ENCODE assay signal across 21 mouse cellular contexts in the genomic region with DNA sequence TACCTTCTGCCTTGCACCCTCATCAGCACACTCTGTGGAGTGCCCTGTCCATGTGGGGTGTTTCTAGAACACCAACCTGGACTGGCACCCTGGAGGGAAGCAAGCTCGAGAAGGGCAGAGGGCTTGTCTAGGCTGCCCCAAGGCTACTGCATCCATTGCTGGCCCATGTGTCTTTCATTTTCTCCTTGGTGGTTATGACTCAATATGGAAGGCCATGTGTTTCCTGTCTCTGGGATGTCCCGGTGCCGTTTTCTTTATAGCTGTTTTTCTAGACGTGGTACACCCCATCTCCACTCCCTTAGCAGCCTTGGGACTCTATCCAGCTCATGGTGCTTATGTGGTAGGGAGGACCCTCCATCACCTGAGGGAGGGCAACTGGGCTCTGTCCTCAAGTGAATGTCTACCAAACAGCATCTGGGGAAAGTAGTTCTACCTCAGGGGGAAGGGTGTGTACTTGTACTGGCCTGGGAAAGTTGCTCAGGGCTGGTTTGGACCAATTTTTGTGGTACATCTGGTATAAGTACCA.
DNase-seq lines count a peak whose midpoint lies in the region; ATAC-seq and TF ChIP-seq lines count a peak whose summit lies in the region.
"Had no signal": no experiment of that assay in that cellular context is flagged by ENCODE, and none has a peak within 500 bp of the region (broad histone marks: within the 10 kb centered on the region; RNA-seq: fewer than 3 reads in every experiment).

No protein-coding gene starts in this region.

- ATAC-seq in stomach, embryonic 16.5 days (ENCODE audit: insufficient read depth, low FRiP score): peak; percentile 47; the same call in 1 of the 2 replicates
- ATAC-seq in stomach, postnatal 0 days (ENCODE audit: low FRiP score, low TSS enrichment): no peak
- no peak for ATAC-seq in embryonic facial prominence, embryonic 15.5 days (ENCODE audit: insufficient number of reproducible peaks, low FRiP score, low TSS enrichment, low read depth)
- ATAC-seq in limb, embryonic 12.5 days (ENCODE audit: insufficient number of reproducible peaks, insufficient read depth, low FRiP score, low TSS enrichment, low read depth): peak; percentile 66
- ATAC-seq in intestine, embryonic 15.5 days: no peak
- ATAC-seq: forebrain, embryonic 15.5 days had no signal

- H3K9ac ChIP-seq in stomach, embryonic 16.5 days (ENCODE audit: low read length): no peak overlapping the region
- H3K9ac ChIP-seq in stomach, postnatal 0 days (ENCODE audit: low read length): no peak overlapping the region
- no peak overlapping the region for H3K9ac ChIP-seq in embryonic facial prominence, embryonic 15.5 days
- H3K9ac ChIP-seq in limb, embryonic 12.5 days (replicated peaks): no peak overlapping the region
- H3K9ac ChIP-seq in intestine, embryonic 15.5 days: no peak overlapping the region
- H3K9ac ChIP-seq: forebrain, embryonic 15.5 days; hindbrain, embryonic 12.5 days; liver, embryonic 14.5 days; lung, embryonic 14.5 days had no signal

- no peaks in the 10 kb centered on the region for H3K27me3 ChIP-seq in stomach, embryonic 16.5 days (ENCODE audit: control insufficient read depth, insufficient read depth, low read length)
- no peaks in the 10 kb centered on the region for H3K27me3 ChIP-seq in stomach, postnatal 0 days (ENCODE audit: control insufficient read depth, insufficient read depth, low read length)
- no peaks in the 10 kb centered on the region for H3K27me3 ChIP-seq in embryonic facial prominence, embryonic 15.5 days
- no peaks in the 10 kb centered on the region for H3K27me3 ChIP-seq in limb, embryonic 12.5 days
- no peaks in the 10 kb centered on the region for H3K27me3 ChIP-seq in intestine, embryonic 15.5 days (replicated peaks)
- H3K27me3 ChIP-seq: forebrain, embryonic 15.5 days; hindbrain, embryonic 12.5 days had no signal

- TF ChIP-seq CTCF in stomach, postnatal 0 days (IDR thresholded peaks at IDR 0.05; ENCODE audit: low read depth): no peak

- H3K36me3 ChIP-seq in stomach, embryonic 16.5 days (ENCODE audit: control insufficient read depth, insufficient read depth, low read length): peaks cover 11% of the 10 kb centered on the region
- peaks cover 4% of the 10 kb centered on the region; the same call in 1 of the 2 replicates for H3K36me3 ChIP-seq in stomach, postnatal 0 days (ENCODE audit: control insufficient read depth, insufficient read depth, low read length)
- peaks cover 13% of the 10 kb centered on the region for H3K36me3 ChIP-seq in embryonic facial prominence, embryonic 15.5 days
- H3K36me3 ChIP-seq in limb, embryonic 12.5 days: peaks cover 24% of the 10 kb centered on the region
- peaks cover 5% of the 10 kb centered on the region for H3K36me3 ChIP-seq in intestine, embryonic 15.5 days
- H3K36me3 ChIP-seq: forebrain, embryonic 15.5 days had no signal

- DNase-seq in stomach, postnatal 0 days (ENCODE audit: low spot score): no peak
- DNase-seq in heart, adult 11 months: no peak
- no peak for DNase-seq in layer of hippocampus, postnatal 36 days
- DNase-seq in urinary bladder, postnatal 36 days (ENCODE audit: low spot score in 2 of 2): no peak
- DNase-seq: adrenal gland, postnatal 25 days; cerebellum, adult 9-10 months; gastrocnemius, postnatal 10 days; heart, adult 2 months; kidney, adult 11 months; lung, embryonic 14.5 days; right cerebral cortex, postnatal 25 days; spleen, adult 18-20 months; thymus, postnatal 25 days had no signal

- no peak for TF ChIP-seq EP300 in stomach, postnatal 0 days (optimal IDR thresholded peaks at IDR 0.05)

- peaks cover 8% of the 10 kb centered on the region; the same call in 1 of the 2 replicates for H3K4me1 ChIP-seq in stomach, embryonic 16.5 days (ENCODE audit: control insufficient read depth, insufficient read depth, low read length)
- no peaks in the 10 kb centered on the region for H3K4me1 ChIP-seq in stomach, postnatal 0 days (replicated peaks; ENCODE audit: control insufficient read depth, insufficient read depth)
- peaks cover 20% of the 10 kb centered on the region for H3K4me1 ChIP-seq in embryonic facial prominence, embryonic 15.5 days
- H3K4me1 ChIP-seq in limb, embryonic 12.5 days (replicated peaks): peaks cover 17% of the 10 kb centered on the region
- no peaks in the 10 kb centered on the region; the same call in 1 of the 2 replicates for H3K4me1 ChIP-seq in intestine, embryonic 15.5 days (replicated peaks)
- H3K4me1 ChIP-seq: forebrain, embryonic 15.5 days; hindbrain, embryonic 12.5 days had no signal

- no peak overlapping the region for H3K4me3 ChIP-seq in stomach, embryonic 16.5 days (replicated peaks; ENCODE audit: low read length)
- no peak overlapping the region for H3K4me3 ChIP-seq in stomach, postnatal 0 days (ENCODE audit: low read depth, low read length)
- H3K4me3 ChIP-seq in embryonic facial prominence, embryonic 15.5 days (replicated peaks): no peak overlapping the region
- no peak overlapping the region for H3K4me3 ChIP-seq in limb, embryonic 12.5 days (replicated peaks)
- H3K4me3 ChIP-seq in intestine, embryonic 15.5 days (replicated peaks): no peak overlapping the region
- H3K4me3 ChIP-seq: forebrain, embryonic 15.5 days; heart, adult 2 months; hindbrain, embryonic 12.5 days had no signal

- 75% methylated on average over 4 of the region's 4 CpGs for WGBS in stomach, embryonic 16.5 days
- 64% methylated on average over 4 of the region's 4 CpGs for WGBS in stomach, postnatal 0 days
- WGBS in embryonic facial prominence, embryonic 15.5 days: 31% methylated on average over 4 of the region's 4 CpGs
- WGBS in limb, embryonic 12.5 days: 21% methylated on average over 4 of the region's 4 CpGs
- WGBS in intestine, embryonic 15.5 days: 75% methylated on average over 4 of the region's 4 CpGs

- H3K27ac ChIP-seq in stomach, embryonic 16.5 days (ENCODE audit: low read length): no peak overlapping the region
- no peak overlapping the region for H3K27ac ChIP-seq in stomach, postnatal 0 days (replicated peaks)
- H3K27ac ChIP-seq in embryonic facial prominence, embryonic 15.5 days (replicated peaks): peak overlapping the region; percentile 34
- H3K27ac ChIP-seq in limb, embryonic 12.5 days: peak overlapping the region; percentile 67
- no peak overlapping the region for H3K27ac ChIP-seq in intestine, embryonic 15.5 days
- H3K27ac ChIP-seq: forebrain, embryonic 15.5 days; heart, adult 2 months; hindbrain, embryonic 12.5 days; kidney, postnatal 0 days; liver, embryonic 14.5 days had no signal

- H3K4me2 ChIP-seq in stomach, embryonic 16.5 days (ENCODE audit: low read depth, low read length): no peak overlapping the region
- no peak overlapping the region for H3K4me2 ChIP-seq in stomach, postnatal 0 days (replicated peaks; ENCODE audit: low read depth)
- no peak overlapping the region for H3K4me2 ChIP-seq in embryonic facial prominence, embryonic 15.5 days (replicated peaks)
- H3K4me2 ChIP-seq in limb, embryonic 12.5 days: no peak overlapping the region
- H3K4me2 ChIP-seq in intestine, embryonic 15.5 days (replicated peaks): no peak overlapping the region
- H3K4me2 ChIP-seq: forebrain, embryonic 15.5 days; hindbrain, embryonic 12.5 days; lung, embryonic 14.5 days had no signal

- H3K9me3 ChIP-seq in stomach, embryonic 16.5 days (replicated peaks; ENCODE audit: control insufficient read depth, low read length): no peaks in the 10 kb centered on the region
- H3K9me3 ChIP-seq in stomach, postnatal 0 days (ENCODE audit: control insufficient read depth, low read length): no peaks in the 10 kb centered on the region
- H3K9me3 ChIP-seq in embryonic facial prominence, embryonic 15.5 days (replicated peaks): no peaks in the 10 kb centered on the region
- peaks cover 6% of the 10 kb centered on the region; the same call in 1 of the 2 replicates for H3K9me3 ChIP-seq in limb, embryonic 12.5 days
- no peaks in the 10 kb centered on the region for H3K9me3 ChIP-seq in intestine, embryonic 15.5 days
- H3K9me3 ChIP-seq: forebrain, embryonic 15.5 days had no signal

Comparison
In these comparisons a context has a peak if more than half of its experiments do, and no peak if none do; other contexts are left out.
1. ATAC-seq: peak in stomach, embryonic 16.5 days (single experiment) and limb, embryonic 12.5 days (single experiment); none in stomach, postnatal 0 days (single experiment), embryonic facial prominence, embryonic 15.5 days (single experiment) and intestine, embryonic 15.5 days (single experiment).
2. H3K27ac ChIP-seq: peak in embryonic facial prominence, embryonic 15.5 days (single experiment) and limb, embryonic 12.5 days (single experiment); none in stomach, embryonic 16.5 days (single experiment), stomach, postnatal 0 days (single experiment) and intestine, embryonic 15.5 days (single experiment).